Mouse (Mus musculus) testis, postnatal 14 days (tissue): ENCODE measurements around the gene Macf1.

Experiments
- DNase-seq: peaks from one replicate; pipeline ENCODE4 v3.0.0; 2021; ENCODE audit warnings: low spot score

The Macf1 gene

DNA sequence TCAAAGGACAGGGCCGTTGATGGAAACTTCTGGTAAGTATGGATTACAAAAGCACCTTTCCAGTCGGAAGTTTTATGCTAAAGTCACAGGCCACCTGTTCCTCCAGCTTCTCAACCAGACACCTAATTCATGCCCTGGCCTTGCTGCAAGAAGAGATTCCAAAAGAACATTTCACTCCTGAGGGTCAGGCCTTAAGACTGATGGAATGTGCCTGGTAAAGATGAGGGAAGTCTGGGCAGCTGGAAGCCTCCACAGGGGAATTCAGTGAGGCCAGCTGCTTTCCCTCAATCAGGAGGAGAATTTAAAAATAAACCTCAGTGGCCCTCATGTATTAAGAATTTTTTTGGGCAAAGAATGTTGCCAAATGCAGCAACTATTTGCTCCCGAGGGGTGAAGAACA is 90.5 kb downstream of the Macf1 start:
- DNase-seq = no peak

DNA sequence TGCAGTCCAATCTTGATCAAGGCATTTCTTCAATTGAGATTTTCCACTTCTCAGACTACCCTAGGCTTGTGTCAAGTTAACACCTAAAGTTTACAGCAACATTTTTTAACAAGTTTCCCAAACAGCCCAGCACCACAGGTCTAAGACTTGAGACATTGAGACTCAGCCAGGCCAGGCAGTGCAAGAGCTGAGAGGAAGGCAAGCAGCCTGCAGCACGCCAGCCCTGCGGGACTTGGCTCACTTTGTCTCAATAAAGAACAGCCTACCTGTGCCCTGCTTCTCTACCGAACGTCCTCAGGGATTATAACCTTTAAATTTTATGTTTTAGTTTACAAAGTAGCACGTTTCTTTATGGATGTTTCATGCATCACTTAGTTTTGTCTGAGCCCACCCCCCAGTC is 92.1 kb downstream of the Macf1 start:
- no peak for DNase-seq

DNA sequence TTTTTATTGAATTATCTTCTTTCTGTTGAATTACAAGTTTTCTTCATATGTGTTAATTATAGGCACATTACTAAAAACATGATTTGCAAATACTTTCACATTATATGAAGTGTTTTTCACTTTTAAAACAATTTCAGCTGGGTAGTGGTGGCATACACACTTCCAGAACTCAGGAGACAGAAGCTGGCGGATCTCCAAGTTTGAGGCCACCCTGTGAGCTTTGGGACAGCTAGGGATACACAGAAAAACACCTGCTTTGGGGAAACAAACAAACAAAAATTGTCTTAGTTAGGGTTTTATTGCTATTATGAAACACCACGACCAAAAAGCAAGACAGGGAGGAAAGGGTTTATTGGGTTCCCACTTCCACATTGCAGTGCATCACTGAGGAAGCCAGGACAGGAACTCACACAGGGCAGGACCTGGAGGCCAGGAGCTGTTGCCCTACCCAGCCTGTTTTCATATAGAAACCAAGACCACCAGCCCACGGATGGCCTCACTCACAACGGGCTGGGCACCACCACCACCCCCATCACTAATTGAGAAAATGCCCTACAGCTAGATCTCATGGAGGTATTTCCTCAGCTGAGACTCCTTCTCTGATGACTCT is 93.0 kb downstream of the Macf1 start:
- no peak for DNase-seq

DNA sequence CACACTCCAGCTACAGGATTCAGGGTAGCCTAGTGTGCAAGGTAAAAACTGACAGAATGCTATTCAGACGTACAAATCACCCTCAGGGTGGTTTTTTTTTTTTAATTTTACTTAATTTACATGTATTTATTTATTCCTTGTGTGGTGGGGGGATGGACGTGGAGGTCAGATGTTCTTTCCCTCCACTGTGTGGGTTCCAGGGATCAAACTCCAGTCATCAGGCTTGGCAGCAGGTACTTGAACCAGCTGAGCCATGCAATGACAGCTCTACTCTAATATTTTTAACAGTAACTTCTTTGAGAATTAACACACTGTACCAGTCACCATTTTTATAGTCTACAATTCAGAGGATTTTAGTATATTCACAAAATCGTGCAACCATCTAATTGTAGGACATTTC is 94.7 kb downstream of the Macf1 start:
- no peak for DNase-seq

DNA sequence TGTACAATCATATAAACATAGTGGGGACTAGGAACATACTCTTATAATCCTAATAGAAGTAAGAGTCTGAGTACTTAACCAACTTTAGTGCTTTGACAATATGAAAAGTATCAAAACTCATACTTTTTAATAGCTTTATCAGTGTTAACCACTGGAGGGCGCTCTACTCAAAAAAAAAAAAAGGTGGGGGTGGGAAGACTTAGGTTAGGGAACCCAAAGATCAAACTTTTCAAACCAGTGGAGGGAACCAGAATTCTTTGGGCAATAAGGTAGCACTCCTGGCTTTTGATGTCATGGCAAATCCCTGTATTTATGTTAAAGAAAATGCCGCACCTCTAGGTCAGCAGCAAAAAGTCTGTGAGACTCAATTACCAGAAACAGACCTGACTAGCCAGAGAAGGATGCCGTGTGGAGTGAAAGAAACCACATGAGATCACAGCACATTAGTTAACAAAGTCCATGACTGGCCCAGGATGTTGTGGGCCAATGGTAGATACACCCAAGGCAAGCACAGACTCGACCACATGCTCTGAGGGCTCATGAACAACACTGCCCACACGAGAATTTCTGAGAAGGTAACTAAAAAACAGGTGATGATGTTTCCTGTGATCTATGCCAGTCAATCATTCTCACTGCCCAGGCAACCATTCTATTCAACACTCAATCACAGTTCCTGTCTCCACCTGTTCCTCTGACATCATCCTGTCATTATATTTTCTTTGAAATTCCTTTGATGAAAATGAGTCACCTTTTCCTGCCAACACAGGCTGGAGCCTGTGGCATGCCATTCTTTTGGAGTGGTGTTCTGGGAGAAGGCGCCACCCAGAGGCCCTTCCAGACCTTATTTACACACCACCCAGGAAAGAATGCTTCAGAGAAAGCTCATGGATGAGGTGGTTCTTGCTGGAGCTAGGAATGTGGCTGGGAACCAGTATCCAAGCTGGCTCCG is 95.5 kb downstream of the Macf1 start:
- no peak for DNase-seq

DNA sequence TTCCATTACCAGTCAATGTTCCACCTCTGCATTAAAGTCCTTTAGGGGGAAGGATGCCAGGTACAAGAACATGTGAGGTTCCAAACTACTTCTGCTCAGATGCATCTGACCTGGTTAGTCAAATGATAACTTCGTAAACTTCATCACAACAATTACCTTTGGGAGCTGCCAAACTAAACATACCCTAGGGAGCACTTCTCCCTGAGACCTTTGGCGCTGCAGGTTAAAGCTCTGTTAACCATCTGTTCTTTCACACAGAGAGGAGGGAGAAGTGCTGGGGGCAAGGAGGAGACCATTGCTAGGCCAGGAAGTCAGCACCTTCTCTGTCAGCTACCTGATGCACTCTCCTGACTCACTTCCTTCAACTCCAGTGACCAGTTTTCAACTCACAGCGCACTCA is 96.5 kb downstream of the Macf1 start:
- DNase-seq = no peak

DNA sequence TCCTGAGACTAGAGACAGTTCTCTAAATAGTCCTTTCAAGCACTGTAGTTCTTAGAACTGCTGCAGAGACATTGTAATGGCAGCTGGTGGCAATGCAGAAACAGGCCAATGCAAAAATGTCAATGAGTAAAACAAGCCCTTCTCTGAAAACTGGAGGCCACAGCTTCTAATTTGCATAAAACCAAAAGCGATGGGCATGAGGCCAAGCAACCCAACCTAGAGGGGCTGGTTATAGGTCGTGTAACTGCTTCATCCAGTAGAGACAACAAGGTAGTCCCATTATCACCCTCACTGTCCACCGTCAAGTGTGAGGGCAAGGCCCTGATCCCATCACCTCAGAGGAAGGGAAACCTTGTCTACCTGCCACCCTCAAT is 99.5 kb downstream of the Macf1 start:
- DNase-seq = no peak

DNA sequence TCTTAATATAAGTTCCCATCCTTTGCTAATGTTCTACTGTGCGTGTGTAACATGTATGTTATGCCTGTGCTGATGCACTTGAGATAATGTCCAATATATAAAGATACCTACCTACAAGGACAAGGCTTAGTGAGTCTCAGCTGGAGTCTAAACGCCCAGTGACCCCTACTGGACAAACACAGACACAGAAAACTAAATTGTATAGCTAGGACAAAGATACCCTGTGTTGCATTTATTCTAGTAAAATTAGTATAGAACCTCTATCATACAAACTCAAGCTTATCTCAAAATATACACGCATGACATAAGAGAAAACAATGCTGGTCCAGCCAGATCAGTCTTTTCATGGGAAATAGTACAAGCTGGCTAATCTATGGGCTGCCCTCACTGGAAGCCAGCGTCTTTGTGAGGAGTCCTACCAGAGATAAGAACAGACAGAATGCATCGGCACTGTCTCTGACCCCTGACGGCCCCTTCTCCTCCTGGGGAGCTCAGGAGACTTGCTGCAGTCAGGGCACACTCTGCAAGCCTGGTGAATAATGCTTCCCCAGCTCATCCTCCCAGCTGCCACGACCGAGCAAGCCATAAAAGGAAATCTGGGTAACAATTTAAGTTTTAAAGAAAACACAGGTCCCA is 100.0 kb downstream of the Macf1 start:
- DNase-seq = no peak

DNA sequence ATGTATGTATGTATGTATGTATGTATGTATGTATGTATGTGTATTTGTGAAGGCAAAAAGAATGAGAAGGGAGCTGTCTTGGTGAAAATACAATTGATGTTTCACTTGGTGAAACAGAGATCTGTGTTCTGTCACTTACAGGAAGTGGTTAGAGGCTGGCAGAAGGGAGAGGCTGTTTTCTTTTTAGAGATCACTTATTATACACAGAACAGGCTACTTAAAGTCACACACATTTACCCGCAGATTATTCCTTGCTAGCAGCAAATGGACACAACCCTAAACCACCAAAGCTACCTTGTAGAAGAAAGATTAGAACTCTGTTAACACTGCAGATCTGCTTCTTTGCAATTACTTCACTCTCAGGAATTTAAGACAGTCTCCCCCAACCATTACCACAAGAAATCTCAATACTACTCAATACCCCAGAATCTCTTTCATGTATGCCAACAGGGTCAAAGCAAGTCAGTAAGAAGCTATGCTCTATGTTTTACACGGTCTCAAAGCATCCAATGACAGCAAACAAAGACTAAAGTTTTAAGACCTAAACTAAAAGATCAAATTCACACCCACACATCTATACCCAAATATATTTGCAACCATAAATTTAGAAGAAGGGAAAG is 106.6 kb downstream of the Macf1 start:
- no peak for DNase-seq

DNA sequence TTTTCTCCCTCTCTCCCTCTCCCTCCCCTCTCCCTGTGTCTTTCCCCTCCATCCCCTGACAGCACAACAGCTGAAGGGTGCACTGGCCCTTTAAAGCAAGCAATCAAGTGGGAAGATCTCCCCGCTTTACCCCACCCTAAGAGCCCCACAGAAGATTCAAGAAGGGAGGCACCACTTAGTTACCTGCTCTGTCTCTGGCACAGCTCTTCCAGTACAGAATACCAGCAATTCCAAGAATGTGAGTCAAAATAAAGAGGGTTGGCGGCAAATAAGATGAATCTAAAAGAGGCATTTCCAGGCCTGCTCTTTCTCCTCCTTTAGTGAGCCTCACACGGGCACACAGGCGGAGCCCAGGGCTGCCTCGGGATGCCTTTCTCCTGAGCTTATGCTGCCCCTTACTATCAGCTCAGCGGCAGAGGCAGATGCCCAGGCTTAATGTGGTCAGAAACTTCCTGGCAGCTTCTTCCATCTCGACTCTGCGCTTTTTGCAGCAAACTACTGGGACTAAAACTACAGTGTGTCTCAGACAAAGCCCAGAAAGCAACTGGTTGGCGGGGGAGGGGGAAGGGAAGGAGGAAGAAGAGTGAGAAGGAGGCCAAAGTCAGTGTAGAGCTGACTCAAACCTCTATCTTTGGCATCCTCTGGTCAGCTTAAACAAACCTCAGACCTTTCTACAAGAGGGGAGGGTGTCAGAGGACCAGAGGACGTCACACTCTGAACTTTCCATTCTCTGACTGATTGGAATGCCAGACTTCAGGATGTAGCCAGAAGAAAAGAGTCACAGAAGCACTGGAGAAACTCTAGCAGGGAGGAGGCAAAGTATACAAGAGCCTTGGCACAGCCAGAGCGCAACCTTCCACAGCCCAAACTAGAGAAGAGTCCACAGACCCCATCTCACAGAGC is 111.5 kb downstream of the Macf1 start:
- DNase-seq = no peak

DNA sequence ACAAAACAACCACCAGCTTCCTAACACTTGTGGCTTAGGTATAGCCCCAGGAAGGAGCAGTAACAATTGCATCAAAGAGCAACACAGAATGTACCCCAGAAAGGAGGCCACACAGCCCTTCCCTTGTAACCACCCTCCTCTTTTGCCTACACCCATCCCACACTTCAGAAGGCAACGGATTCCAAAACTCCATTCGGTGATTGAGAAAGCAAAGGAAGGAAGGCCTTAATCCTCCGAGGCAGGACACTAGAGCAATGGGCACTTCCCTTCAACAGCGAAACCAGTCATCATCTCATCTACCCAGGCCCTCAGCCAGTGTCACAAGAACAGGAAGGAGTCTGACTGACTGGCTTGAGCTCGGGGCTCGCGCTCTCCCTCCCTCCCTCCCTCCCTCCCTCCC is 112.3 kb downstream of the Macf1 start:
- no peak for DNase-seq

DNA sequence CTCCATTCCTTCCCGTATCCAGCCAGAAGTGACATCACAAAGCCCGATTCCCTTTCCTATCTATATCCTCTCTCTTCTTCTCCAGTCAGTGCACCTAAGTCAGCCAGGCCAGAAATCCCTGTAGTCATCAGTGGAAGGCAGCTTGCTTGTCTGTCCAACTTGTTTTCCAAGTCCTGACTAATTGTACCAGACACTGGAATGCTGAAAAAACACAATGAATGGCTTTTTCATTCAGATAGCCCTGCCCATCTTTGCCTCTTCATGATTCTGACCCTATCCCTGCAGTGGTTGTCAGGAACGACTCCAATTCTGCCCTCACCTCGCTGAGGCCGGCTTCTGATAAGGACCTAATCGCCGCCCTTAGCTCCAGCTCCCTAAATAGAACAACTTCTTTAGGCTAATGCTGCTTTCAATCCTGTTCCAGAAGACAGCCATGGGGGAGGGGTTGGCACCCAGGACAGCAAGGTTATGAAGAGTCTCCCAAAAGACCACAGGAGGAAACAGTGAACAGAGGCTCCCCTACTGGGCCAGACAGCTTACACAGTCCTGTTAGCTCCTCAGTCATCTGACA is 118.8 kb downstream of the Macf1 start:
- peak; percentile 55 for DNase-seq

DNA sequence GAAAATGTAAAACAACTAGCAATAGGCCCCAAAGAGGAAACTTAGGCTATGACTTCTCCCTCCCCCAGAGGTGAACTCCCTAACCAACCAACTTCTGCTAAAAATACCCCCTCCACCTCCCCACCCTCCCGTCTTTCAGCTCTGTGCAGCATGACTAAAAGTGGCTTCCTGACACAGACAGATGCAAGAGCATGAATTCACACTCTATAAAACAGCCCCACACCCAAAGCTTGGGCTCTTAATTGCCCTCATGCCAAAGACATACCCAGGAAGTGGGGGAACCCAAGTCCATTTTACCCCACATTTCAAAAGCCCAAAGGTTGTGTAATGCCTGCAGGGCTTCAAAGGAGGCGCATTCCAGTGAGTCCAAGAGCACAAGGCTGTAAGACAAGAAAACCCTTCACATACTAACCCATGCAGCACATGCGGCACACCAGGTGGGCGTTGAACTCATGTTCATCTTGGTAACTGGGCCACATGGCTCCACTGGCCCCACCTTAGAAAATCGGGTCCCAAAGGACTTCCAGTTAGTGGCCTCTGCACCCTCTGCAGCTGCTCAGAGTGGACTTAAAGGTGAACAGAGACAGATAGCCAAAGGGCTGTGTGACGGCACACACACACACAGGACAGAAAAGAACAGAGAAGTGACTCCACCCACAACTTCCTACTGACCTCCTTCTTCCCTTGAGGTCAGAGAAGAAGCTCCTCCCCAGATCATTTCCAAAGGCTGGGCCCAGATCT is 119.9 kb downstream of the Macf1 start:
- no peak for DNase-seq

DNA sequence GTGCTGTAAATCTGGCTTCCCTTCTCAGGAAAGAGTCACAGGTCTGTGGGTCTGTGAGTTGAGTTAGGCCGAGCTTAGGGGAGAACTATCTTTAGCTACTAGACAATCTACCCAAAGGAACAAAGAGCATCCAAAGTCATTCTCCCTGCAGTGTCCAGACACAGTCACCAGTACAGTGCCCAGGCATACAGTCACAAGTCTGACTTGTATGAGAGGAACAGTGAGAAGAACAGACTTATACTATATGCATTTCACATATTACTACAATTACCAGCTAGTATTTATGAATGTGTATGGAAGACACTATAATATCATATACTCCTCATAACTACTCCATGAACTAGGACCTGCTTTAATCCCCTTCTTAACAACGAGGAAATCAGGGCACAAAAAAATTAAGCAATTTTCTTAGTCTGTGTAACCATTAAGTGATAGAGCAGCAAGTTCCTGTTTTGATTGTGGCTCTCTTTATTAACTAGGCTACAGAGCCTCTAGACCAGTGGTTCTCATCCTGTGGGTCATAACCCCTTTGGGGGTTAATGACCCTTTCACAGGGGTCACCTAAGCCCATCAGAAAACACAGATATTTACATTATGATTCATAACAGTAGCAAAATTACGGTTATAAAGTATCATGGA is 121.9 kb downstream of the Macf1 start:
- DNase-seq = no peak

DNA sequence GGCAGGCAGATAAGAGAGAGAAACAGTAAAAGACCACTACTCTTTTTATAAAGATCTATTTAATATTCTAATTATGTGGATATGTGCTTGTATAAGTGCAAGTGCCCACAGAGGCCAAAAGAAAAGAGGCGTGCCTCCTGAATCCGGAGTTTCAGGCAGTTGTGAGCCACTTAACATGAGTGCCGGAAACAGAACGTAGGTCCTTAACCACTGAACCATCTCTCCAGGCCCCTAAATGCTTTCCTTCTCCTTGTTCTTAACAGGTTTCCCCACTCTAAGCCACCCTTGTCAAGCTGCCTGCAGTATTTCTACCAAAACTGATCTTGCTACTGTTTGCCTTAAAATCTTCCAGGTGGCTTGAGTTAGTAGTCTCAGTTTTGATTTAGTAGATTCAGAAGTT is 123.3 kb downstream of the Macf1 start:
- no peak for DNase-seq

DNA sequence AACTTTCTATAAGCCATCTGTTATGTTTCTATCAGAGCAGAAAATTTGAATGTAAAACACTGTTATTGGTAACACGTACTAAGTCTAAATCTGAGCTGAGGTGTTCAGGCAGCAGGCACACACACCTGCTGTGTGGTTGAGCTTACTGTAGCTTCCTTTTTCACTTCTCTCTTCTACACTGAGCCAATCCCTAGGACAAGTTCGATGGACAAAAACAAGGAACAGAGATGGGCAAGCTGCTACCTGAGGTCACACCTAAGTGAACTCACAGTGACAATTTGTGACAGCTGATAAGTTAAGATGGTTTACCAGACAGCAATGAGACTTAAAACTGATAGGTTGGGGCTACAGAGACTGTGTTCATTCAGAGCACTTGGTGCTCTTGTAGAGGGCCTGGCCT is 125.7 kb downstream of the Macf1 start:
- no peak for DNase-seq

DNA sequence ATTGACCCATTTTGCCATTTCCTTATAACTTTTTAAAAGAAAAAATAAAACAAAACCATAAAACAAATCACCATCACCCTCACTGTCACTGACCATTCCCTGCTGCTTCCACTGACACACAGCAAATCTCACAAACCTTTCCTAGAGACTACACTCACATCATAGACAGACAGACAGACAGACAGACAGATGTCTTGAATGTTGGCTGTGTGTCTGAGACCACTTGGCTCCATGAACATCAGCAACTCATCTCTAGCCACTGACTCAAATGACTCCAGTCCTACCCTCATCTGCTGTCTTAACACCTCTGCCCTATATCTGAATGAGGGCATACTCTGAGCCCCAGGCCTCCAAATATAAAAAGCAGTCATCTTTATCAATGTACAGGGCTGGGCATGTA is 128.9 kb downstream of the Macf1 start:
- DNase-seq = no peak

DNA sequence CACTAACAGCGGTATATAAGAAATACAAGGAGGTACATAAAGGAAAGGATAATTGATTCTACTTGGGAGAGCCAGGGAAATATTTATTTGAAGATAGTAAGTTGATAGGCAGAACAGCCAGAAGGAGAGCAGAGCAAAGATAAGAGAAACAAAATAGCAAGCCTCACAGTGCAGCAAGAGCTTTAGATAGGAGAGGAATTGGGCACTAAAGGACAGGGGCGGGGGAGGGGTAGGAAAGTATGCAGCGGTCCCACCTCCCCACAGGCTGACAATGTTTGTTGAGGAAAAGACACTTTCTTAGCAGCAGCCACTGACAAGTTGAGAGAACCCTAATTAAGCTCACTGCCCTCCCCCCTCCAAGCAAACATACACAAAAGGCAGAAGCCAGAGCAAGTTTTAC is 131.5 kb downstream of the Macf1 start:
- no peak for DNase-seq

DNA sequence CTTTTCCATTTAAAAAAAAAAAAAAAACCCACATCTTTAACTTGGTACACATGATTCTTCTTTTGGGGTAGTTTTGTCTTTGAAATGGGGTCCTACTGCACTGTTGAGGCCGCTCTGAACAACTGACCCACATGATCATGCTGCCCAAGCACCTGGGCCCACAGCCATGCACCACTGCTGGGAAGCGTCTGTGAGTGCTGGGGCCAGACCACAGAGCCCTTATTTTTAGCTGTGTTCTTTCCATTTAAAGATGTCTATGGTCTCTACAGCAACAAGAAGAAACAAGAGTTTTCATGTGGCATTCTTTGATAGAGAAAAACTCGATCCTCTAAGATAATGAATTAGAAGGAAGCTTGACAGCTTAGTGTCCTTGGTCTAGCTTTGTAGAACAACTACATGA is 135.8 kb downstream of the Macf1 start:
- DNase-seq = no peak

DNA sequence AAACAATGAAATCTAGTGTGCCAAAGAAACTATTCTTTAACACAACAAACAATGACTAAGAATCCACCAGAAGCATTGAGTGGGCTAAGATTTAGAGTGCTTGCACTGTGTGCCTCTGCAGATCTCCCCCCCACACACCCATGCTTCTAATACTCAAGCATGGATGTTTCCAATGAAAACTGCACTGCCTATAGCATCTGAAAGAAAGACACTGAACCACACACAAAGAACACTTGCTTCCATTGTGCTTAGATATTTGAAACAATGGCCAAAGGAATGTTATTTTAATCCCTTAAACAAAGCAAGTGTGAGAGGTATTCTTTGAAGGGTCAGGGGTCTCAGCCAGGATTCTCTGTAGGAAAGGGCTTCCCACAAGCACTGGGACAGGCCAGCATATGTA is 140.5 kb downstream of the Macf1 start:
- DNase-seq = no peak
